Mouse (Mus musculus): ENCODE results near the gene Cenpu. TPM values are rescaled to one million over a fixed set of nuclear protein-coding genes. Genes with fewer than 3 reads are reported as not detected.
A peak's percentile ranks its signal among the peaks of the same experiment; 100 is the strongest.

Gene Cenpu
- polyA plus RNA-seq (2011; ENCODE audit: insufficient read depth, insufficient read length, low read depth, missing spikeins), result 56.9 and 69.6 TPM in 2 replicates

DNA sequence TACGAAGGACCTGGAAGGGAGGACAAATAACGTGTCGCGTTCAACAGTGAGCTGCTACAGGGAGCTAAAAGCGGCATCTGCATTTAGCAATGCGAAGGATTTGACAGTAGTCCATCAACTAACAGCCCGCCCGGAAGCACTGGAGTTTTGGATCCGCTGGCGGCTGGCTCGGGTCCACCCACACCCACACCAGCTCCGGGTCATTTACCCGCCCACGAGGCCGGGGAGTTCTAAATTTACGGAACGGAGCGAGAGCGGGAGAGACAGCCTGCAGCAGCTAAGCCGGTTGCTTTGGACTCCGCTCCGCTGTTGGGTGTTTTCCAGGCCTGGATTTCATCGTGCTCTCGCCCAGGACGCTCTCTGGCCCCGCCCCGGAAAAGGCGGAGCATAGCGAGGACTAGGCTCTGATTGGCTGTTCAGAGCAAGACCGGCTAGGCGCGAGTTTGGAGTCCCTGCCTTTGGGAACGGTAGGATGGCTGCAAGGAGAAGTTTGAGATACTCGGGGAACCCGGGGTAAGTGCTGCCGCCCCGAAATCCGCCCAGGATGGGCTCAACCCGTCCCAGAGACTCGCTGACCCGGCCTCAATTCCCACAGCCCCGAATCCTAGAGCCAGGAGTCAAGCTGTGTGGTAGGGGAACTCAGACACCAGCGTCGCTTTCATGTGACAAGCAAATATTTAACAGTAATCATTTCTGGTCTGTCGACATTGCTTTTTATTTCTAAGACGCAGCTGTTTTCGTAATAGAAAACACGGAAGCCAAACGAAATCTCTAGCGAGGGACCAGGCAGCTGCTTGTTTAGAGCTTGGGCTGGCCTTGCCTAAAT lies at the start of gene Cenpu:
Gene Cenpu (plus strand): TSS at position 414 of the 826 bp plus-strand sequence.
- Histone ChIP-seq H3K9ac (ENCODE audit: low read depth, poor library complexity, severe bottlenecking) (peak within 1 kb of the TSS; percentile 77), H3K27ac (ENCODE audit: insufficient read depth, low read length) (no peak within 1 kb of the TSS), H3K36me3 (ENCODE audit: control insufficient read depth, insufficient read depth, low read length, poor library complexity, severe bottlenecking) (peaks cover 7% of the 10 kb centered on the region), H3K27me3 (ENCODE audit: control insufficient read depth, insufficient read depth, low read length, poor library complexity, severe bottlenecking) (no peaks in the 10 kb centered on the region), H3K9me3 (replicated peaks; ENCODE audit: control insufficient read depth, insufficient read depth, low read length, poor library complexity, severe bottlenecking) (no peaks in the 10 kb centered on the region), H3K4me1 (ENCODE audit: control insufficient read depth, insufficient read depth, low read length) (no peaks in the 10 kb centered on the region), H3K4me3 (ENCODE audit: low read depth, low read length) (peak within 1 kb of the TSS; percentile 88)
- no peak for TF ChIP-seq CTCF (IDR thresholded peaks at IDR 0.05; ENCODE audit: low read depth, low read length)
- peak; percentile 61 for TF ChIP-seq POLR2A (IDR thresholded peaks at IDR 0.05; ENCODE audit: insufficient read depth, low read length)
- TF ChIP-seq EP300 (IDR thresholded peaks at IDR 0.05; ENCODE audit: insufficient read depth, low read depth, low read length), result peak; percentile 78

DNA sequence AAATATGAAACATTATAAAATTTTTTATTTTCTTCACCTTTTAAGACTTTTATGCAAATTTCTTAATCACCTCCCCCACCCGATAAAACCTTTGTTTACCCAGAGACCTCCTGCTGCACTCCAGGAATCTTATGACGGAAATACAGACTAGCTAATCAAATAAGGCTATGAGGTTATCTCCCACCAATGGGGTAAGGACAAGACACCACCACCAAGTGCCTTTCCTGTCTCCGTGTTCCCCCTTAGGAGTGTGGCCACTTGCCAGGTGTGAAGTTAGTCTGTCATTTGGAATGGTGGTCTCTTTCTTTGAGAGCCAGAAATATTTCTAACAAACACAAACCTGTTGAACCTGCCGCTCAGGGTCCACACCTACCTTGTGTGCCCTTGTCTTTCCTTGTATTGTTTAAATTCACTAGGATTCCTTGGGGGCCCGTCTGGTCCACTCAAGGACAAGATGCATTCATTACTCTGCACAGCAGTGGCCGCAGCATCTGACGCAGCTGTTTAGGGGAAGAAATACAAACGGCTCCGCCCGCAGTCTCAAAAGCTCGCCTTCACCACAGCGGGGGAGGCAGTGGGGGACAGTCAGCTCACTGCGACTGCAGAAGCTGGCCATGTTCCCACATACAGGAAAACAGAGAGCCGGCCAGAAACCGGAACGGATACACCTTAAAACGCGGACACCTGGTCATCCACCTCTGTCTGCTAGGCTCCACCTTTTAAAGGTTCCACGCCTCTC lies 49.3 kb upstream of the Cenpu start:
- TF ChIP-seq CTCF (IDR thresholded peaks at IDR 0.05; ENCODE audit: low read depth, low read length) (no peak), EP300 (IDR thresholded peaks at IDR 0.05; ENCODE audit: insufficient read depth, low read depth, low read length) (peak; percentile 39; the same call in 1 of the 2 replicates)
- no peak overlapping the region for H3K9ac ChIP-seq (ENCODE audit: low read depth, poor library complexity, severe bottlenecking)
- no peak overlapping the region for H3K27ac ChIP-seq (ENCODE audit: insufficient read depth, low read length)

DNA sequence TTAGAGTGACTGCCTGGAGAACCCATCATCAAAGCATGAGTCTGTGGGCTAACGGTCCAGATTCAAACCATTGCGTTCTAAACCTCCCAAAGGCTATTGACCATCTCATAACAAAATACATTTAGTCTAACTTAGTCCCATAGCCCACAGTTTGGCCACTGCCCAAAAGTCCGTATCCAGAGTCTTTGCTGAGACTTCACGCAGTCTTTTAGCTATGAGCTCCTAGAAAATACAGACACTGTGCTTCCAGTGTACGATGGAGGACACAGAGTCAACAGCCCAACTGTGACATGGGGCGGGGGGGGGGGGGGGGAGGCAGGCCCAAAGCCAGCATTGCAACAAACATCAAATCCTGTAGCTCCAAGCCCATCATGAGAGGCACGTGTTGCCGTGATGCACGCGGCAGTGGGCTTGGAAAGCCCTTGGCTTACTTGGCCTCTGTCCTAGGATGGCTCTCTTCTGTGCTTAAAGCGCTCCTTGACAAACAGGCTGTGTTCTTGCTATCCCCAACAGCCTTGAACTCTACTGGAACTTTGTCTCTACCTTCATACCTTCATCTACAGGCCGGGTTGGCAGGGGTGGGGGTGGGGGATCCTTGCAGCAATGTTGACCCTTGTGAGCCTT lies 48.6 kb upstream of the Cenpu start:
- TF ChIP-seq POLR2A (IDR thresholded peaks at IDR 0.05; ENCODE audit: insufficient read depth, low read length) (no peak), CTCF (IDR thresholded peaks at IDR 0.05; ENCODE audit: low read depth, low read length) (no peak), EP300 (IDR thresholded peaks at IDR 0.05; ENCODE audit: insufficient read depth, low read depth, low read length) (no peak)
- H3K9ac ChIP-seq (ENCODE audit: low read depth, poor library complexity, severe bottlenecking), result no peak overlapping the region
- no peak overlapping the region for H3K4me3 ChIP-seq (ENCODE audit: low read depth, low read length)
- H3K36me3 ChIP-seq (ENCODE audit: control insufficient read depth, insufficient read depth, low read length, poor library complexity, severe bottlenecking), result no peaks in the 10 kb centered on the region
- H3K27me3 ChIP-seq (ENCODE audit: control insufficient read depth, insufficient read depth, low read length, poor library complexity, severe bottlenecking), result no peaks in the 10 kb centered on the region
- peaks cover 3% of the 10 kb centered on the region for H3K4me1 ChIP-seq (ENCODE audit: control insufficient read depth, insufficient read depth, low read length)
- H3K9me3 ChIP-seq (replicated peaks; ENCODE audit: control insufficient read depth, insufficient read depth, low read length, poor library complexity, severe bottlenecking), result no peaks in the 10 kb centered on the region
- H3K27ac ChIP-seq (ENCODE audit: insufficient read depth, low read length), result no peak overlapping the region

More for the DNA sequence above, 49.3 kb upstream of the Cenpu start:
- H3K36me3 ChIP-seq (ENCODE audit: control insufficient read depth, insufficient read depth, low read length, poor library complexity, severe bottlenecking), result no peaks in the 10 kb centered on the region
- no peaks in the 10 kb centered on the region for H3K27me3 ChIP-seq (ENCODE audit: control insufficient read depth, insufficient read depth, low read length, poor library complexity, severe bottlenecking)
- H3K4me1 ChIP-seq (ENCODE audit: control insufficient read depth, insufficient read depth, low read length), result peaks cover 3% of the 10 kb centered on the region
- no peak overlapping the region for H3K4me3 ChIP-seq (ENCODE audit: low read depth, low read length)
- H3K9me3 ChIP-seq (replicated peaks; ENCODE audit: control insufficient read depth, insufficient read depth, low read length, poor library complexity, severe bottlenecking), result no peaks in the 10 kb centered on the region

DNA sequence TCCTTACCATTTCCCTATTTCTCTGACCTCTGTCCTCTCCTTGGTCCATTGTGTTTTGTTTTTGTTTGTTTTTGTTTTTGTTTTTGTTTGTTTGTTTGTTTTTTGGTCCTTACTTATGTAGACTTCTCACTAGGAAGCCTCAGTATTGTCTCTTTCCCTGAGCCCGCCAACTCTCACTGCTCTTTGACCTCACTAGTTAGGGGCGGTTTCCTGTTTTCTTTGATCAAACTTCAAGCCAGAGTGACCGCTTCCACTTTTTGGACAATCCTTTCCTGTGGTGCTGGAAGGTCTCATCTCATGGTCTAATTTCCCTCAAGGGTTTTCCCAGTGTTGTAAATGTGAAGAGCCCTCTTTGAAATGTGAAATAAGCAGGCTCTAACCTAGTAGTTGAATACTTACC lies 47.6 kb upstream of the Cenpu start:
- H3K27ac ChIP-seq (ENCODE audit: insufficient read depth, low read length), result no peak overlapping the region
- TF ChIP-seq POLR2A (IDR thresholded peaks at IDR 0.05; ENCODE audit: insufficient read depth, low read length), result no peak
- TF ChIP-seq EP300 (IDR thresholded peaks at IDR 0.05; ENCODE audit: insufficient read depth, low read depth, low read length), result no peak
- no peak for TF ChIP-seq CTCF (IDR thresholded peaks at IDR 0.05; ENCODE audit: low read depth, low read length)
- no peaks in the 10 kb centered on the region for H3K36me3 ChIP-seq (ENCODE audit: control insufficient read depth, insufficient read depth, low read length, poor library complexity, severe bottlenecking)
- peaks cover 3% of the 10 kb centered on the region for H3K4me1 ChIP-seq (ENCODE audit: control insufficient read depth, insufficient read depth, low read length)
- no peaks in the 10 kb centered on the region for H3K27me3 ChIP-seq (ENCODE audit: control insufficient read depth, insufficient read depth, low read length, poor library complexity, severe bottlenecking)
- no peak overlapping the region for H3K9ac ChIP-seq (ENCODE audit: low read depth, poor library complexity, severe bottlenecking)
- H3K4me3 ChIP-seq (ENCODE audit: low read depth, low read length), result no peak overlapping the region
- H3K9me3 ChIP-seq (replicated peaks; ENCODE audit: control insufficient read depth, insufficient read depth, low read length, poor library complexity, severe bottlenecking), result no peaks in the 10 kb centered on the region

DNA sequence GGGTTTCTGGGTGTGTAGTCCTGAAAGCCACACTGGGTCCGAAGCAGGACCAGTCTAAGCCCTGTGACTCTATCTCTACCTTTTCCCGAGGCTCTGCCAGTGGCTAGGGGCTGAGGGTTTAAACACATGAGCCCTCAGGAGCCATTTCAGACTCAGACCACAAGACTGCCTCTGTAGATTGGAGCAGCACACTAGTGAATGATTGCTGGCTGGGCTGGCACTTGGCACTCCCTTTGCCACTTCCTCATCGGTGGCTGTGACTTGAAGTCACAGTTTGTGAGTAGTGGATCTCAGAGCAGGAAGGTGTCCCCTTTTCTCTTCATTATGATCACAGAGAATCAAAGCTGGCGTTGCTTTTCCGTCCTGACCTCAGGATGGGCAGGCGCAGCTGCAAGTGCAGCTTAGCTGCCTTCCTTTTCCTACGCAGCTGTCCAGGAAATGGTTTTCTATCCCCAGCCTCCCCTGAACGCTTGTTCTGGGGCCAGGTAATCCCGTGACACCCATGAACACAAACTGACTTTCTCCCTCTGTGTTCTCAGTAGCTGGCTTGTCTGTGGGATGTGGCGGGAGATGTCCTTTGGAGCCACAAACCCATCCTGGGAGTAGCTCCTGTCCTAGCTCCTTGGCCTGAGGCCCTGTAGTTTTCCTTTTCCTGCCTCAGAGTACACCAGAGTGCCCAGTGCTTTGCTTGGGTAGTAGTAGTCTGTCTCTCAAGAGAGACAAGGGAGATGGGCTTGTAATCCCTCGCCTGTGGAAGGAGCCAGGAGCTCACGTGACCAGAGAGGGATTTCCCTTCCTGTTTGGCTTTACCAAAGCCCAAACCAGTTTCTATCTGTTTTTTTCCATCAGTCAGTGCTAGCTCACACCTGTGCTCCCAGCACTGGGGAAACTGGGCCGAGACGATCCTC lies 43.1 kb upstream of the Cenpu start:
- Histone ChIP-seq H3K9me3 (replicated peaks; ENCODE audit: control insufficient read depth, insufficient read depth, low read length, poor library complexity, severe bottlenecking) (no peaks in the 10 kb centered on the region), H3K4me1 (ENCODE audit: control insufficient read depth, insufficient read depth, low read length) (no peaks in the 10 kb centered on the region), H3K27me3 (ENCODE audit: control insufficient read depth, insufficient read depth, low read length, poor library complexity, severe bottlenecking) (no peaks in the 10 kb centered on the region), H3K36me3 (ENCODE audit: control insufficient read depth, insufficient read depth, low read length, poor library complexity, severe bottlenecking) (no peaks in the 10 kb centered on the region), H3K4me3 (ENCODE audit: low read depth, low read length) (no peak overlapping the region), H3K27ac (ENCODE audit: insufficient read depth, low read length) (no peak overlapping the region), H3K9ac (ENCODE audit: low read depth, poor library complexity, severe bottlenecking) (no peak overlapping the region)
- TF ChIP-seq POLR2A (IDR thresholded peaks at IDR 0.05; ENCODE audit: insufficient read depth, low read length), result no peak
- TF ChIP-seq EP300 (IDR thresholded peaks at IDR 0.05; ENCODE audit: insufficient read depth, low read depth, low read length), result no peak
- no peak for TF ChIP-seq CTCF (IDR thresholded peaks at IDR 0.05; ENCODE audit: low read depth, low read length)
